Mouse (Mus musculus) liver, embryonic 18 days (tissue): ENCODE measurements around the gene Map1a. TPM values are rescaled to one million over a fixed set of nuclear protein-coding genes. Genes with fewer than 3 reads are reported as not detected.

Source experiments
- polyA plus RNA-seq: library from polyadenylated mRNA; depleted of rRNA; stranded (reverse); fragments of >200 nt; gene quantifications from 2 replicates; pipeline ENCODE4 v1.2.3, GENCODE M21; 2012; rRNA removed

Map1a gene
- 0.03 and 0.12 TPM in 2 replicates for polyA plus RNA-seq

DNA sequence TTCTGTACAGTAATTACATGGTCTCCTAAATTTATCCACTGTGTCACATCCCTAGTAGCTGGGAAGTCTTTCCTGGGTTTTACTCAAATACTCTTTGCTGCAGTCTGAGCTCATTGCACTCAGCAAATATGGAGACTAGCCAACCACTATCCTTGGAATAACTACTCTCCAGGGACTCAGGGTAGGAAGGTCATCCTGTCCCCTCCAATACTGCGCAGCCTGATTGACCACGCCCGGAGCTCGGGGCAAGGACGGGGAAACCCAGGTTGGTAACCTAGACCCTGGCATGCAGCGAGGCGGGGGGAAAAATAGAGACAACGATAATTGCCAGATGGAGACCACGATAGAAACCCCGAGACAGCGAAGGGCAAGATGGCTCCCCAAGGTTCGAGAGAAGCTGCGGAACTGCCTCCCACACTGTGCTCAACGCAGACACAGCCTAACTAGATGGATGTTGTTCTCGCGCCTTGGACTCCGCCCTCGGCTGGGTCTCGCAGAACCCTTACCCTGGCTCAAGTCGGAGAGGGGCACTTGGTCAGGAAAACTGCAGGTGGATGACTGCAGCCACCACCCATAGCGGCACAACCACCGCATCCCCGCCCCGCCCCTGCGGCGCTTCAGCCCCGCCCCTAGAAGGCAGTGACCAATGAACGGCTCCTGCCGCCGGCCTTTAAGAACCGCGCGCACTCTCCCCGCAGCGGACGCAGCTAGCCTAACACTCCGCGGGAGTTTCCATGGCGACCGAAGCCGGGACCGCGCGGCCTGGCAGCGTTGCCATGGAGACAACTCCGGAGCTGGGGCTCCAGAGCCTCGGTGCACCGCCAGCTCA lies at the start of gene Map1a:
Map1a (plus strand) TSS at position 700 of the 829 bp plus-strand sequence.

DNA sequence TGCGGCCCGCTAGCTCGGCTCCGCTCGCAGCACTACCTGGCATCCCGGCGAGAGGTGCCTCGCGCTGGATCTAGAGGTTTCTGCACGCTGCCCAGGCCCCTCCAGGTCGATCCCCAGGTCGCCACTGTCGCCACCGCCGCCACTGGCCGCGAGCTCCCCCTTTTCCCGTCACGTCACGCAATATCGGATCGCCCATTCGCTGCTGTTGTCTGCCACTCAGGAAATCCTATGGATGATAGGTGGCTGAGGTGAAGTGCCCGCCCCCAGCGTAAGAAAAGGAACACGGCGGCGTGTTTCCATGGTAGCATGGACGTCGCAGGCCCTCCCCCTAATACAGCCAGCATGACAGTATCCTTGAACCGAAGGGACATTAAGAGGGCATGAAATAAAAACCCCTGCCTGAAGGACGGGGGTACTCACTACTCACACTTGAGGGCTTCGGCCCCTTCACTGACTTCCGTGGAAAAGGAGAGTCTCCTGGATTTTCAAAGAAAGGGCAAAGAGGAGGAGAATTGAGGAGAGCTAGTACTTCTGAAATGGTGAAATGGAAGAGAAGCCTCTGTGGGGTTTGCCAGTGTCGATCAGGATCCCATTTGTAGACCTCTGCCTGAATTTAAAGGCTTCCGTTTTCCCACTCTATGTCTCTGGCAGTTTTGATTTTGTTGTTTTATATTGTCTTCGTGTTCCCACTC lies 18.0 kb upstream of the Map1a start, which contains the start of gene Trp53bp1:
Trp53bp1 (minus strand) TSS at position 172 of the 692 bp plus-strand sequence.

DNA sequence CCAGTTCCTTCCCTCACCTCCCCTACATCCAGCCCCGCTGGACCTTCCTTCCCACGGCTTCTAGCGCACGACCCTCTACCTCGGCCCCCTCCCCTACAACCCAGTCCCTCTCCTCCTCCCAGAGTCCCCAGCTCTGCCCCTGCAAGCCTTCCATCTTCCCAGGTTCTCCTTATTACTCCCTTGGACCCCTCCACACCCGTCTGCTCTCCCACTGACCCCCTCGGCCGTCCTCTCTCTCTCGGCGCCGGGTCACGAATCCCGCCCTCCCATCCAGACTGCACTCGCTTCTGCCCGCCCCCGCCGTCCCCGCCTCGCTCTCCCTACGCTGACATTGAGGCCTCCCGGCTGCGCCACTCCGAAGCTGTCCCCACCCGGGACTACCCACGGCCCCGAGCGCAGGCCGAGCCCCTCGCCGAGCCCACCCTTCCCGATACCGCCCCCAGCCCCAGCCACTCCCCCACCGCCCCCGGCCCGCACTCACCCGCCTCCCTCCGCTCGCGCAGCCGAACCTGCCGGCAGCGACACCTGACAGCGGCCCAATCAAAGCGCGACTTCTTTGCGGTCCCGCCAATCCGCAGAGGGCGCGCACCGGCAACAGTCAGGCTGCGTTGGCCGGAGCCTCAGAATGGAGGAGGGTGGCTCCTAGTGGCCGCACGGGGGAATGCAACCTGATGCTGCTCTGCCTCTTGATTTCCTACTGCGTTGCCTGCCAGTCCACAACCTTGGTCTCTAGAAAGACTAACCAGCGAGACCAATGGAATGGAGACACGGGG lies 65.6 kb downstream of the Map1a start, which contains the start of gene Ppip5k1:
Ppip5k1 (minus strand) TSS at position 577 of the 773 bp plus-strand sequence.

DNA sequence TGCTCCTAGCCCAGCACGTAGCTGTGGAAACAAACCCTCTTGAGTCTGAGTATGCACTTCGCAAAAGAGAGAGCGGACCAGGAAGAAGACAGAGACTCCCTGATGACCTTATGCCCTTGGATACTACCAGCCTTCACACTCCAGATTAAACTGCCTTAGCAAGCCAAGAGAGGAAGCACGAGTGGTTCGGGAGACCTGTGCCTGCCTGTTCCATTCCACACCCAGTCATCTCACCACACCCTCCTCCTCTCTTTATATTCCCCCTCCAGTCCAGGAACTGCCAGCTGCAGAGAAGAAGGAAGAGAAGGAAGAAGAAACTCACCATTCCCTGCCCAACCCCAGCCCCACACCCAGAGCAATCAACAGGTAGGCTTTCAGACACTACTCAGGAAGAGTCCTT lies 68.1 kb downstream of the Map1a start, which contains the start of gene Ckmt1:
Ckmt1 (plus strand) TSS at position 221 of the 400 bp plus-strand sequence.

Other genes starting within 250 kb of the Map1a start
- gene Tgm5, start 203.8 kb upstream of the Map1a start, polyA plus RNA-seq = not detected in 2 replicates
- 0.01 TPM in 1 of 2 replicates, not detected in the other for gene Tgm7, start 179.8 kb upstream of the Map1a start, polyA plus RNA-seq
- 4.3 and 4.8 TPM in 2 replicates for gene Adal, start 149.2 kb upstream of the Map1a start, polyA plus RNA-seq
- 4.1 and 4.3 TPM in 2 replicates for gene Lcmt2, start 148.9 kb upstream of the Map1a start, polyA plus RNA-seq
- 10.3 and 12.0 TPM in 2 replicates for gene Tubgcp4, start 118.9 kb upstream of the Map1a start, polyA plus RNA-seq
- gene Zscan29, start 118.5 kb upstream of the Map1a start, polyA plus RNA-seq = 2.5 and 2.7 TPM in 2 replicates
- gene Trp53bp1, start 18.2 kb upstream of the Map1a start, polyA plus RNA-seq = 14.3 and 18.7 TPM in 2 replicates
- 2.9 and 3.3 TPM in 2 replicates for gene Ppip5k1, start 65.8 kb downstream of the Map1a start, polyA plus RNA-seq
- gene Ckmt1, start 68.1 kb downstream of the Map1a start, polyA plus RNA-seq = 0.32 and 1.6 TPM in 2 replicates
- not detected in 2 replicates for gene Strc, start 97.6 kb downstream of the Map1a start, polyA plus RNA-seq
- 154 and 162 TPM in 2 replicates for gene Pdia3, start 124.2 kb downstream of the Map1a start, polyA plus RNA-seq
- gene Catsper2, start 124.2 kb downstream of the Map1a start, polyA plus RNA-seq = 0.89 and 1.0 TPM in 2 replicates
- 2.2 and 2.7 TPM in 2 replicates for gene Ell3, start 154.7 kb downstream of the Map1a start, polyA plus RNA-seq
- 326 and 594 TPM in 2 replicates for gene Serf2, start 159.6 kb downstream of the Map1a start, polyA plus RNA-seq
- gene Hypk, start 163.7 kb downstream of the Map1a start, polyA plus RNA-seq = 17.5 and 21.9 TPM in 2 replicates
- gene Serinc4, start 167.2 kb downstream of the Map1a start, polyA plus RNA-seq = 0.06 and 0.16 TPM in 2 replicates
- 6.6 and 7.5 TPM in 2 replicates for gene Mfap1b, start 184.5 kb downstream of the Map1a start, polyA plus RNA-seq
- 4.9 and 5.0 TPM in 2 replicates for gene Mfap1a, start 217.1 kb downstream of the Map1a start, polyA plus RNA-seq
- 5.6 and 5.7 TPM in 2 replicates for gene Wdr76, start 217.1 kb downstream of the Map1a start, polyA plus RNA-seq